Comparison of ENCODE assay signal across 8 mouse cellular contexts in the genomic region with DNA sequence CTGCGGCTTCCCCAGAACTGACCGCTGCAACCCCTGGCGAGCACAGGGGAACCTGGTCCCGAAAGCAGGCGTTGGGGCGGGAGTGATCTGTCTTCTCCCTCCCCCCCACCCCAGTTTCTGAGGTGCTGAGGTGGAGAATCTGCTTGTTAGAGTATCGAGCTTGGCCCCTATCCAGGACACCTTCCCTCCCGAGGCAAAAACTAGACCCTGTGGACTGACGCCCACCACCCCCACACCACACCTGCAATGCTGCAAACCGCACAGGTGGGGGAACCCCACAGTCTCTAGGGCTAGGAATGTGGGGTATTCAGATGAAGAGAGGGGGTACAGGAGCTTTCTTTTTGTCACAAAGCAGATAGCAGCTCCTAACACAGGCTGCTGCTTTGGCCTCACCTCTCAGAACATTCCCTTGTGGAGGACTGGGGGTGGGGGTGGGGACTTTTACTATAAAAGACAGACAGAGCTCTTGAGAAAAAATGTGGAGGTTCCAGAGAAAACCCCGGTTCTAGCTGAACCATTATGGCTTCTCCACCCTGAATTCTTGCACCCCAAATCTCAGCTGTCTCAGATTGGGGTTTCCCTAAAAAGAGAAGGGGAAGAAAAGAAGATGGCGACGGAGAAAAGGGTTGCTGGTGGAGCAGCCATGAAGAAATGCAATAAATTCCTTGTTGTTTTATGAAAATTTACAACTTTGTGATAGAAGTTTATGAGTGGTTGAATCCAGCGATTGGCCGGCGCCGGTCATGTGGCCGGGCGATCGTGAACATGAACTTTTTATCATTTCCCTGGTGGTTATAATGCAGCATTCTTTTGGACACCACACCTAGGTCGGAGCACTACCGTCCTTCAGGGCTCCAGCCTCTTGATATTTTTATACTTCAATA. TPM values are rescaled to one million over a fixed set of nuclear protein-coding genes. Genes with fewer than 3 reads are reported as not detected.
DNase-seq lines count a peak whose midpoint lies in the region; ATAC-seq and TF ChIP-seq lines count a peak whose summit lies in the region.
"Had no signal": no experiment of that assay in that cellular context is flagged by ENCODE, and none has a peak within 500 bp of the region (broad histone marks: within the 10 kb centered on the region; RNA-seq: fewer than 3 reads in every experiment).

A gene (plus strand): TSS at position 796 of the 884 bp plus-strand sequence.

- H3K4me3 ChIP-seq in hindbrain, embryonic 16.5 days (ENCODE audit: low read length) = peak within 1 kb of the TSS; percentile 35
- peak within 1 kb of the TSS; percentile 27 for H3K4me3 ChIP-seq in limb, embryonic 11.5 days (ENCODE audit: low read depth, low read length)
- no peak within 1 kb of the TSS for H3K4me3 ChIP-seq in cerebellum, adult 2 months (replicated peaks; ENCODE audit: insufficient read depth, low read depth, low read length)
- H3K4me3 ChIP-seq: myocyte had no signal

- H3K4me2 ChIP-seq in hindbrain, embryonic 16.5 days (ENCODE audit: low read length) = peak within 1 kb of the TSS; percentile 37
- peak within 1 kb of the TSS; percentile 31 for H3K4me2 ChIP-seq in limb, embryonic 11.5 days (ENCODE audit: low read depth, severe bottlenecking)

- CTCF ChIA-PET in Patski (lab: Charles Lee) = interaction anchor here (0.7 to 21.6 kb wide), 4 partner anchors 12 to 329 kb away, joined by 3 to 215 read pairs (median 5); a partner anchor contains a TSS

- DNase-seq in A20 (ENCODE audit: low read depth, low spot score) = peak; percentile 88
- DNase-seq in Patski (ENCODE audit: low read depth, low spot score) = no peak
- no peak for DNase-seq in limb, embryonic 11.5 days (ENCODE audit: low spot score)
- no peak for DNase-seq in cerebellum, adult 2 months
- no peak for DNase-seq in MN1 (ENCODE audit: low spot score)

- TF ChIP-seq POLR2A in cerebellum, adult 2 months (IDR thresholded peaks at IDR 0.05; ENCODE audit: borderline replicate concordance, insufficient read depth, low read length) = no peak

- H3K27me3 ChIP-seq in Patski = no peaks in the 10 kb centered on the region
- H3K27me3 ChIP-seq in hindbrain, embryonic 16.5 days (replicated peaks; ENCODE audit: control insufficient read depth, insufficient read depth, low read length) = peaks cover 62% of the 10 kb centered on the region
- peaks cover 84% of the 10 kb centered on the region for H3K27me3 ChIP-seq in limb, embryonic 11.5 days (ENCODE audit: control insufficient read depth, insufficient read depth, low read length)
- peaks cover 26% of the 10 kb centered on the region; the same call in 1 of the 2 replicates for H3K27me3 ChIP-seq in cerebellum, adult 2 months (ENCODE audit: control insufficient read depth, insufficient read depth, low read length)

- POLR2A ChIA-PET in Patski (lab: Charles Lee) = interaction anchor here (0.6 to 42.9 kb wide), 9 partner anchors 4 to 643 kb away, joined by 4 to 1274 read pairs (median 4); a partner anchor contains a TSS

- in situ Hi-C loops in Patski (cut with MboI; ENCODE audit: low pct_unique_long_range_greater_than_20kb) = no loop called here

- H3K9ac ChIP-seq in hindbrain, embryonic 16.5 days (ENCODE audit: low read depth, low read length) = peak within 1 kb of the TSS; percentile 55
- H3K9ac ChIP-seq in limb, embryonic 11.5 days (ENCODE audit: low read length) = peak within 1 kb of the TSS; percentile 23; the same call in 1 of the 2 replicates

- H3K27ac ChIP-seq in hindbrain, embryonic 16.5 days (ENCODE audit: low read depth, low read length) = peak within 1 kb of the TSS; percentile 71
- H3K27ac ChIP-seq in limb, embryonic 11.5 days (replicated peaks; ENCODE audit: low read depth, low read length) = no peak within 1 kb of the TSS
- no peak within 1 kb of the TSS for H3K27ac ChIP-seq in cerebellum, adult 2 months (ENCODE audit: insufficient read depth, low read length)

- H3K9me3 ChIP-seq in hindbrain, embryonic 16.5 days (ENCODE audit: control insufficient read depth, low read length) = no peaks in the 10 kb centered on the region
- no peaks in the 10 kb centered on the region for H3K9me3 ChIP-seq in limb, embryonic 11.5 days (ENCODE audit: control insufficient read depth, low read length)

- H3K36me3 ChIP-seq in hindbrain, embryonic 16.5 days (ENCODE audit: control insufficient read depth, insufficient read depth, low read length) = no peaks in the 10 kb centered on the region
- no peaks in the 10 kb centered on the region for H3K36me3 ChIP-seq in limb, embryonic 11.5 days (ENCODE audit: control insufficient read depth, insufficient read depth, low read length)

- H3K4me1 ChIP-seq in hindbrain, embryonic 16.5 days (ENCODE audit: control insufficient read depth, insufficient read depth, low read depth, low read length) = no peaks in the 10 kb centered on the region
- H3K4me1 ChIP-seq in limb, embryonic 11.5 days (ENCODE audit: control insufficient read depth, insufficient read depth, low read length) = peaks cover 14% of the 10 kb centered on the region; the same call in 1 of the 2 replicates
- no peaks in the 10 kb centered on the region for H3K4me1 ChIP-seq in cerebellum, adult 2 months (ENCODE audit: control insufficient read depth, insufficient read depth, low read length)

- no peak for TF ChIP-seq CTCF in Patski (IDR thresholded peaks at IDR 0.05)
- no peak for TF ChIP-seq CTCF in cerebellum, adult 2 months (IDR thresholded peaks at IDR 0.05; ENCODE audit: borderline replicate concordance, insufficient read depth, low read depth, low read length)

- no peak for ATAC-seq in Patski
- ATAC-seq in hindbrain, embryonic 16.5 days = no peak
- no peak for ATAC-seq in limb, embryonic 11.5 days (ENCODE audit: insufficient number of reproducible peaks, low FRiP score, low TSS enrichment, low read depth)
- ATAC-seq in CD4-positive, CD25-positive, alpha-beta regulatory T cell, adult 4 months = no peak

- WGBS in hindbrain, embryonic 16.5 days = 6% methylated on average over 22 of the region's 22 CpGs
- 3% methylated on average over 22 of the region's 22 CpGs for WGBS in limb, embryonic 11.5 days
- 2% methylated on average over 22 of the region's 22 CpGs for WGBS in cerebellum, adult 2 months

RNA-seq across cellular contexts. Expression of the gene that starts here (rescaled TPM):
- 69.7 TPM for polyA plus RNA-seq in Patski (2021)
- 49.9 and 53.3 TPM in 2 replicates for polyA plus RNA-seq in hindbrain, embryonic 16.5 days (2015; fragmentation: Nextera tagmentation; extraction: Ambion mirVana)
- 1.9 and 2.8 TPM in 2 replicates for polyA plus RNA-seq in limb, embryonic 11.5 days (2014; fragmentation: Nextera tagmentation; extraction: Ambion mirVana)
- not detected for polyA plus RNA-seq in CD4-positive, CD25-positive, alpha-beta regulatory T cell, adult 4 months (2017; shearing (Covaris generic))
- 1.5 and 3.2 TPM in 2 replicates for polyA plus RNA-seq in cerebellum, adult 2 months (2012; rRNA removed)
- polyA plus RNA-seq: myocyte had no signal

Comparison
In these comparisons a context has a peak if more than half of its experiments do, and no peak if none do; other contexts are left out.
1. RNA of the gene that starts here (polyA plus RNA-seq): 69.7 TPM in Patski (single experiment) and 49.9 to 53.3 TPM in hindbrain, embryonic 16.5 days; 1.9 to 2.8 TPM in limb, embryonic 11.5 days, 1.5 to 3.2 TPM in cerebellum, adult 2 months and not detected in CD4-positive, CD25-positive, alpha-beta regulatory T cell, adult 4 months; every median in the first group is over 10 times any median in the second.